Mouse (Mus musculus): Measurements from ENCODE around the gene Gm13279. TPM values are rescaled to one million over a fixed set of nuclear protein-coding genes. Genes with fewer than 3 reads are reported as not detected.

The Gm13279 gene
- total RNA-seq, 2 experiments from 2014 or later = not detected

Other genes with a start within 250 kb of the Gm13279 start
- gene Ifna15, start 239.2 kb upstream of the Gm13279 start, total RNA-seq (2023) = not detected
- gene Ifna14, start 225.6 kb upstream of the Gm13279 start, total RNA-seq (2023) = not detected
- gene Ifna9, start 205.0 kb upstream of the Gm13279 start, total RNA-seq (2023) = not detected
- not detected for gene Ifna12, start 194.0 kb upstream of the Gm13279 start, total RNA-seq (2023)
- gene C87499, start 163.0 kb upstream of the Gm13279 start, total RNA-seq (2023) = not detected
- not detected for gene Ifna13, start 152.9 kb upstream of the Gm13279 start, total RNA-seq (2023)
- not detected for gene Ifna16, start 120.5 kb upstream of the Gm13279 start, total RNA-seq (2023)
- gene Ifna2, start 113.5 kb upstream of the Gm13279 start, total RNA-seq (2023) = not detected
- not detected for gene Ifnab, start 106.0 kb upstream of the Gm13279 start, total RNA-seq (2023)
- 1 to 10 TPM in 1 of 2 experiments, not detected in 1; 1.6 TPM for gene Gm26566, start 75.6 kb upstream of the Gm13279 start, total RNA-seq (2023)
- gene Klhl9, start 74.9 kb upstream of the Gm13279 start, total RNA-seq (2023) = 10 to 100 TPM; 72.7 to 83.4 TPM
- gene Gm13271, start 42.5 kb upstream of the Gm13279 start, total RNA-seq (2023) = not detected
- gene Gm13283, start 37.3 kb upstream of the Gm13279 start, total RNA-seq (2023) = not detected
- not detected for gene Gm13290, start 23.6 kb upstream of the Gm13279 start, total RNA-seq (2023)
- not detected for gene Gm13289, start 20.5 kb upstream of the Gm13279 start, total RNA-seq (2023)
- gene Gm13272, start 17.5 kb upstream of the Gm13279 start, total RNA-seq (2023) = not detected
- not detected for gene Ifnz, start 15.3 kb upstream of the Gm13279 start, total RNA-seq (2023)
- not detected for gene Gm13276, start 11.7 kb upstream of the Gm13279 start, total RNA-seq (2023)
- gene Gm13277, start 8.8 kb upstream of the Gm13279 start, total RNA-seq (2023) = not detected
- not detected for gene Gm13278, start 5.8 kb upstream of the Gm13279 start, total RNA-seq (2023)
- not detected for gene Gm13275, start 2.9 kb upstream of the Gm13279 start, total RNA-seq (2023)
- gene Gm13285, start 2.3 kb downstream of the Gm13279 start, total RNA-seq (2023) = under 1 TPM; 0.42 to 0.91 TPM
- not detected for gene Gm13287, start 5.9 kb downstream of the Gm13279 start, total RNA-seq (2023)
- not detected for gene Gm13288, start 8.1 kb downstream of the Gm13279 start, total RNA-seq (2023)
- gene Ifna7, start 18.8 kb downstream of the Gm13279 start, total RNA-seq (2023) = not detected
- gene Ifna11, start 22.6 kb downstream of the Gm13279 start, total RNA-seq (2023) = not detected
- not detected for gene Ifna6, start 30.0 kb downstream of the Gm13279 start, total RNA-seq (2023)
- not detected for gene Ifna5, start 38.1 kb downstream of the Gm13279 start, total RNA-seq (2023)
- gene Ifna4, start 44.5 kb downstream of the Gm13279 start, total RNA-seq (2023) = not detected
- not detected for gene Ifna1, start 52.7 kb downstream of the Gm13279 start, total RNA-seq (2023)
- not detected for gene Ifne, start 82.8 kb downstream of the Gm13279 start, total RNA-seq (2023)